In the genomic region with DNA sequence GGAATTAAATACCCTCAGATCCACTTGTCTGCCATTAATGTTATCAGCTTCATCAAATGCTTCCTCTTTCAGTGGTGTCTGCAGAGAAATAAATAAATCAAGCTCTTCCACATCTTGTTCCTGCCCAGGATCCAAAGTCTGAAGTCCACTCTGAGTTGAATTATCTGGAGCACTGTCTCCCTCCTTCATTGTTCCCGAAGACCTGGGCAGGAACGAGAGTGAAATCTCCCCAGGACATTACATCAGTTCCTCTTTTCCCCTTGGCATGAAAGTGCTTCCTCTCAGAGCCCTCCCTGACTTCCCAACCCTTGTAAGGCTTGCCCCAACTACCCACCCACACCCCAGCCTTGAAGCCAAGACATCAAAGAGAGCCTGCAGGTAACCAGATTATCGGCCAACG, we compare ENCODE assay signal across 10 mouse cellular contexts.
DNase-seq lines count a peak whose midpoint lies in the region; ATAC-seq and TF ChIP-seq lines count a peak whose summit lies in the region.
"Had no signal": no experiment of that assay in that cellular context is flagged by ENCODE, and none has a peak within 500 bp of the region (broad histone marks: within the 10 kb centered on the region; RNA-seq: fewer than 3 reads in every experiment).

No protein-coding gene starts in this region.

- peak overlapping the region; percentile 26; the same call in 1 of the 2 replicates for H3K27ac ChIP-seq in hindbrain, postnatal 0 days
- no peak overlapping the region for H3K27ac ChIP-seq in hindbrain, embryonic 10.5 days
- peak overlapping the region; percentile 60 for H3K27ac ChIP-seq in kidney, embryonic 15.5 days
- H3K27ac ChIP-seq in midbrain, embryonic 11.5 days (ENCODE audit: low read depth, low read length): no peak overlapping the region
- no peak overlapping the region for H3K27ac ChIP-seq in midbrain, embryonic 15.5 days
- H3K27ac ChIP-seq: embryonic facial prominence, embryonic 13.5 days had no signal

- no peak for TF ChIP-seq CTCF in hindbrain, postnatal 0 days (IDR thresholded peaks at IDR 0.05; ENCODE audit: low read depth)

- H3K4me1 ChIP-seq in hindbrain, postnatal 0 days (ENCODE audit: insufficient read depth, low read length): no peaks in the 10 kb centered on the region
- no peaks in the 10 kb centered on the region for H3K4me1 ChIP-seq in hindbrain, embryonic 10.5 days (replicated peaks)
- peaks cover 22% of the 10 kb centered on the region for H3K4me1 ChIP-seq in kidney, embryonic 15.5 days
- H3K4me1 ChIP-seq in midbrain, embryonic 11.5 days (ENCODE audit: control insufficient read depth, insufficient read depth, low read length): no peaks in the 10 kb centered on the region
- no peaks in the 10 kb centered on the region for H3K4me1 ChIP-seq in midbrain, embryonic 15.5 days
- H3K4me1 ChIP-seq: embryonic facial prominence, embryonic 13.5 days had no signal

- no peaks in the 10 kb centered on the region for H3K36me3 ChIP-seq in hindbrain, postnatal 0 days (ENCODE audit: insufficient read depth, low read length)
- H3K36me3 ChIP-seq in hindbrain, embryonic 10.5 days: peaks cover 49% of the 10 kb centered on the region
- peaks cover 29% of the 10 kb centered on the region for H3K36me3 ChIP-seq in kidney, embryonic 15.5 days
- H3K36me3 ChIP-seq in midbrain, embryonic 11.5 days (ENCODE audit: control insufficient read depth, insufficient read depth, low read length): peaks cover 2% of the 10 kb centered on the region; the same call in 1 of the 2 replicates
- no peaks in the 10 kb centered on the region for H3K36me3 ChIP-seq in midbrain, embryonic 15.5 days (replicated peaks)

- 82% methylated on average over 4 of the region's 4 CpGs for WGBS in hindbrain, postnatal 0 days
- WGBS in hindbrain, embryonic 10.5 days: 84% methylated on average over 4 of the region's 4 CpGs
- 57% methylated on average over 4 of the region's 4 CpGs for WGBS in kidney, embryonic 15.5 days
- 87% methylated on average over 4 of the region's 4 CpGs for WGBS in midbrain, embryonic 11.5 days
- WGBS in midbrain, embryonic 15.5 days: 82% methylated on average over 4 of the region's 4 CpGs

- no peak overlapping the region for H3K4me2 ChIP-seq in hindbrain, postnatal 0 days (ENCODE audit: low read depth, low read length)
- no peak overlapping the region for H3K4me2 ChIP-seq in kidney, embryonic 15.5 days
- no peak overlapping the region for H3K4me2 ChIP-seq in midbrain, embryonic 11.5 days
- no peak overlapping the region for H3K4me2 ChIP-seq in midbrain, embryonic 15.5 days
- H3K4me2 ChIP-seq: embryonic facial prominence, embryonic 13.5 days had no signal

- H3K9me3 ChIP-seq in hindbrain, postnatal 0 days (ENCODE audit: low read length): no peaks in the 10 kb centered on the region
- H3K9me3 ChIP-seq in hindbrain, embryonic 10.5 days: peaks cover 8% of the 10 kb centered on the region; the same call in 1 of the 2 replicates
- H3K9me3 ChIP-seq in kidney, embryonic 15.5 days (replicated peaks): no peaks in the 10 kb centered on the region
- no peaks in the 10 kb centered on the region for H3K9me3 ChIP-seq in midbrain, embryonic 11.5 days (ENCODE audit: control insufficient read depth, low read length)
- H3K9me3 ChIP-seq in midbrain, embryonic 15.5 days: no peaks in the 10 kb centered on the region

- DNase-seq in hindbrain, postnatal 0 days (ENCODE audit: low spot score): no peak
- no peak for DNase-seq in hindbrain, embryonic 10.5 days (ENCODE audit: low spot score)
- peak; percentile 60 for DNase-seq in heart, adult 8-10 months (ENCODE audit: low spot score)
- DNase-seq in midbrain, embryonic 11.5 days (ENCODE audit: low spot score, missing footprints): no peak
- DNase-seq: gastrocnemius, postnatal 14 days had no signal

- no peak for ATAC-seq in hindbrain, postnatal 0 days
- no peak for ATAC-seq in kidney, embryonic 15.5 days (replicated peaks; ENCODE audit: low FRiP score)
- peak; percentile 68 for ATAC-seq in megakaryocyte progenitor cell, adult 5-6 weeks (replicated peaks; ENCODE audit: poor library complexity)
- no peak for ATAC-seq in monocyte, adult 5-6 weeks (replicated peaks; ENCODE audit: insufficient number of reproducible peaks, low FRiP score, low TSS enrichment, poor library complexity, severe bottlenecking)
- no peak for ATAC-seq in midbrain, embryonic 11.5 days (ENCODE audit: low FRiP score)
- no peak for ATAC-seq in midbrain, embryonic 15.5 days (replicated peaks)

- H3K9ac ChIP-seq in hindbrain, postnatal 0 days (replicated peaks; ENCODE audit: low read length): no peak overlapping the region
- H3K9ac ChIP-seq in kidney, embryonic 15.5 days: no peak overlapping the region
- no peak overlapping the region for H3K9ac ChIP-seq in midbrain, embryonic 11.5 days (ENCODE audit: low read length)
- H3K9ac ChIP-seq in midbrain, embryonic 15.5 days: no peak overlapping the region
- H3K9ac ChIP-seq: embryonic facial prominence, embryonic 13.5 days had no signal

- no peaks in the 10 kb centered on the region for H3K27me3 ChIP-seq in hindbrain, postnatal 0 days (ENCODE audit: insufficient read depth, low read length)
- H3K27me3 ChIP-seq in hindbrain, embryonic 10.5 days (ENCODE audit: insufficient read depth, poor library complexity, severe bottlenecking): no peaks in the 10 kb centered on the region
- no peaks in the 10 kb centered on the region for H3K27me3 ChIP-seq in kidney, embryonic 15.5 days
- no peaks in the 10 kb centered on the region for H3K27me3 ChIP-seq in midbrain, embryonic 11.5 days (ENCODE audit: control insufficient read depth, insufficient read depth, low read length)
- H3K27me3 ChIP-seq in midbrain, embryonic 15.5 days (replicated peaks): no peaks in the 10 kb centered on the region
- H3K27me3 ChIP-seq: embryonic facial prominence, embryonic 13.5 days had no signal

- H3K4me3 ChIP-seq in hindbrain, postnatal 0 days (ENCODE audit: low read length): no peak overlapping the region
- no peak overlapping the region for H3K4me3 ChIP-seq in hindbrain, embryonic 10.5 days
- H3K4me3 ChIP-seq in kidney, embryonic 15.5 days (replicated peaks): no peak overlapping the region
- no peak overlapping the region for H3K4me3 ChIP-seq in midbrain, embryonic 11.5 days (ENCODE audit: low read depth, low read length)
- no peak overlapping the region for H3K4me3 ChIP-seq in midbrain, embryonic 15.5 days
- H3K4me3 ChIP-seq: embryonic facial prominence, embryonic 13.5 days had no signal

Comparison
In these comparisons a context has a peak if more than half of its experiments do, and no peak if none do; other contexts are left out.
1. H3K27ac ChIP-seq: peak in hindbrain, postnatal 0 days (single experiment) and kidney, embryonic 15.5 days (single experiment); none in hindbrain, embryonic 10.5 days (single experiment), midbrain, embryonic 11.5 days (single experiment) and midbrain, embryonic 15.5 days (single experiment).